Mouse (Mus musculus) urinary bladder, postnatal 25 days (tissue): ENCODE measurements around the gene Mto1.
"Not testable (repeated sequence)": the region's sequence is repeated elsewhere in the genome, so short reads cannot be mapped to it uniquely, and the experiment has no call there.

ENCODE experiments used
- DNase-seq: peaks from one replicate; pipeline ENCODE4 v3.0.0; 2022; ENCODE audit warnings: low spot score

Gene Mto1

DNA sequence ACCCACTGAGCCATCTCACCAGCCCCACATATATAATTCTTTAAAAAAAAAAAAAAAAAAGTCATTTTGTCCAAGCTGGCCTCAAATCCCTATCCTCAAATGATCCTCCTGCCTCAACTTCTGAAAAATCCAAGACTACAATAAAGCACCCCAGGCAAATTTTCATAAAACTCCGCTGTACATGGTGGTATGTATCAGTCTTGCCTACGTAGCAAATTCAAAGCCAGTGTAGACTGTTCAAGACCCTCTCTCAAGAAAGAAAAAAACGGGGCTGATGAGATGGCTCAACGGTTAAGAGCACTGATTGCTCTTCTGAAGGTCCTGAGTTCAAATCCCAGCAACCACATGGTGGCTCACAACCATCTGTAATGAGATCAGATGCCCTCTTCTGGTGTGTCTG, 27.9 kb downstream of the Mto1 start:
- no peak for DNase-seq

GRCm38 (mm10) chr9:78476531-78477020, 28.6 kb downstream of the Mto1 start:
- DNase-seq = peak; percentile 13

GRCm38 (mm10) chr9:78477021-78477551, 29.1 kb downstream of the Mto1 start:
- DNase-seq = no peak

GRCm38 (mm10) chr9:78478009-78478605, 30.1 kb downstream of the Mto1 start:
- not testable (repeated sequence) for DNase-seq

DNA sequence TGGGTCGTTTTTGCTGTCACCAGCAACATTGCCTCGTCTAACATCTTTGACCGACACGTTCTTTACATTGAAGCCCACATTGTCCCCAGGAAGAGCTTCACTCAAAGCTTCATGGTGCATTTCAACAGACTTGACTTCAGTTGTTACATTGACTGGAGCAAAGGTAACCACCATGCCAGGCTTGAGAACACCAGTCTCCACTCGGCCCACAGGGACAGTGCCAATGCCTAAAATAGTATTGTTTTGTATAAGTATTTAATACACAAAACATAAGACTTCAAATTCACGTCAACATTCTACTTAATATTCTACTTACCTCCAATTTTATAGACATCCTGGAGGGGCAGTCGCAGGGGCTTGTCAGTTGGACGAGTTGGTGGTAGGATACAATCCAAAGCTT, 31.3 kb downstream of the Mto1 start:
- DNase-seq = not testable (repeated sequence)

DNA sequence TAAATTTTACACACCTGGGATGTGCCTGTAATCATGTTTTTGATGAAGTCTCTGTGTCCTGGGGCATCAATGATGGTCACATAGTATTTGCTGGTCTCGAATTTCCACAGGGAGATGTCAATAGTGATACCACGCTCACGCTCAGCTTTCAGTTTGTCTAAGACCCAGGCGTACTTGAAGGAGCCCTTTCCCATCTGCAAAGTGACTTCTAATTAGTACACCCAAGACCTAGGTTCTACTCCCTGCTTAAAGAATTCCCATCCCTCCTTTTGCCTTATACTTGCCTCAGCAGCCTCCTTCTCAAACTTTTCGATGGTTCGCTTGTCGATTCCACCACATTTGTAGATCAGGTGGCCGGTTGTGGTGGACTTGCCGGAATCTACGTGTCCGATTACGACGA, 32.2 kb downstream of the Mto1 start:
- DNase-seq = not testable (repeated sequence)

- peak; percentile 62 for DNase-seq
Measured at GRCm38 (mm10) chr9:78480706-78481358, 32.8 kb downstream of the Mto1 start.

DNA sequence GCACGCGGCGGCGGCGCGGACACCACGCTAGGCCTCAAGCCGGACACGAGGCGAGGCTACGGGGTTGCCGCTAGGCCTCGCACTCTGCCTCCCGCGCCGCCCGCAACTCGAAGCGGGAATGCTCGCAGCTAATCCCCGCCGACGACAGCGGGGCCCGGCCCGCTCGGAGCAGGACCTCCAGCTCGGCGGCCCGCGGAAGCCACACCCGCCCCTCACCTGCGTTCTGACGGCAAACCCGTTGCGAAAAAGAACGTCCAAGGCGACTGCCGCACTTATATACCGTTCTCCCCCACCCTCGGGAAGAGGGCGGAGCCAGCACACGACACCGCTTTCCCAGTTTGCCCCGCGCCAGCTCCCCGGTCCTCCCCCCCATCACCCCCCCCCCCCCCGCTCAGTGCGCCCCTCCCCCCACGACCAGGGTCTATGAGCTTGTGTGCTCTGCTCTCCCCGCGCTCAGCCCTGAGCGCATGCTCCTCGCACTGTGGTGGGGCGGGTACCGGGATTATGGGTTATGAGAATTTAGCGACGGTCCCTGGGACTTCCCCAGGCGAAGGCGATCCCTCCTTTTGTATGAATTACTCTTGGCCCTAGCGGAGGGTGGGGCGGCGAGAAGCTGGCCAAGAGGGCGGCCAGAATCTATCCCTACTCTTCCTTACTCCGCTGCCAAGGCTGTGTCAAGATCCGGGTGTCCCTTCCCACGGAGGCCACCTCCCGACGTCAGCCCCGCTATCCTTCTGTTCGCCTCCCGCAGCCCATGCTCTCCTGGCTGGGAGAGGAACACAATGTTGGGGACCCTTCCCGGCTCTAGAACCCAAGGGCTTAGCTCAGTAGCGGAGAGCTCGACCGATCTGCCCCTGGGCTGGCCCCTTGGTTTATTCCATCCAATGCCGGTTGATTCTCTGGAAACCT, 33.7 kb downstream of the Mto1 start:
- peak; percentile 95 for DNase-seq

- no peak for DNase-seq
Measured at GRCm38 (mm10) chr9:78482386-78482785, 34.4 kb downstream of the Mto1 start.

DNA sequence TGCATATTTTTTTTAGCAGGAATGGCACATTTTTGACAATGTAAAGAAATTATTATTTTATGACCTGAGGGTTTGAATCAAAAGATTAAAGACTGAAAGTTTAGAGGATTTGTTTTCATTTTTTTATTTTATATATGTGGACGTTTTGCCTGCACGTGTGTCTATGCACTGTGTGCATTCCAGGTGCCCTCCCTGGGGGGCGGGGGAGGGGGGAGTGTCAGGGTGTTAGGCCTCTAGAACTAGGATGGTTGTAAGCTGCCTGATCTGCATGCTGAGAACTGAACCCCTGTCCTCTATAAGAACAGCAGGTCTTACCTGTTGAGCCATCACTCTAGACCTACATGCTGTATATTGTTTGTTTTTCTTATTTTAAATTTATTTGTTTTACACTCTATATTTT, 36.7 kb downstream of the Mto1 start:
- no peak for DNase-seq

- DNase-seq = not testable (repeated sequence)
Measured at GRCm38 (mm10) chr9:78488021-78488420, 40.0 kb downstream of the Mto1 start.

DNA sequence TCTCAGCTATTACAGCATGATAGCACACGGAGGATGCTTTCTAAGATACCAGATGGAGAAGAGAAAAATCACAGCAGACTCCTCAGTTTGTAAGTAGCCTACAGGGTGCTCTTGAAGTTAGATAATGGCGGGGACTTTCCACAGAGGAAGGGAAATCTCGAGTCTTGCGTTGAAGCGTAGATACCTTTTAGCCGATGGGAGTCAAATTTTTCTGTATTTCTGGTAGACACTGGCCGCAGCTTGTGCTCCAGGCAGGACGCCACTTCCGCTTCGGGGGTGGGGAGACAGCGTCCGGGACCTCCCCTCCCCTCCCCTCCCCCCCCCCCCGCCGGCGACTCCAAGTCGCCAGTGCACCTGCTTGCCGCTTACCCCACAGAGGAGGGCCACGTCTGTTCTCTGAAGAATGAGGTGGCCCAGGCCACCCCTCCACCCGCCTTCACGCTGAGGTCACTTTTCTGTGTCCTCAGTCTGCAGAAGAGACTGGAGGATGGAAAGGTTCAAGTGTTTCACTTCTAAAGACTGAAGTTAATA, 40.9 kb downstream of the Mto1 start, which contains the start of gene Eef1a1:
Gene Eef1a1, minus strand, starts transcription at position 262 of the 531 bp plus-strand sequence.
- peak; percentile 51 for DNase-seq

GRCm38 (mm10) chr9:78491169-78491568, 43.2 kb downstream of the Mto1 start:
- DNase-seq = no peak

DNA sequence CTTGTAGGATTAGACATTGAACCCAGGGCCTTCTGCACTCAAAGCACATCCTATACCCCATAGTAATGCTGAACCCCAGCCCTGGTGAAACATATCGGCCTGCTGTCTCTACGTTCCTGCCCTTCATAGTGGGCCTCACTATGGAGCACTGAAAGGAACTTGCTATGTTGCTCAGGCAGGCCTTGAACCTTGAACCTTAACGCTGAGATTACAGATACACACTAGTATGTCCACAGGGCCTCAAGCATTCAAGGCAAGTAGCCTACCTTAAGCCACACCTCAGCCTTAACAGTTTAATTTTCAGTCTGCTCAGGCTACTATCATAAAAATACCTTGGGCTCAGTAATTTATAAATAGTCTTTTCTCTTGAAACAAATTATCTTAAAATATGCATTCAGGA, 44.2 kb downstream of the Mto1 start:
- no peak for DNase-seq

DNA sequence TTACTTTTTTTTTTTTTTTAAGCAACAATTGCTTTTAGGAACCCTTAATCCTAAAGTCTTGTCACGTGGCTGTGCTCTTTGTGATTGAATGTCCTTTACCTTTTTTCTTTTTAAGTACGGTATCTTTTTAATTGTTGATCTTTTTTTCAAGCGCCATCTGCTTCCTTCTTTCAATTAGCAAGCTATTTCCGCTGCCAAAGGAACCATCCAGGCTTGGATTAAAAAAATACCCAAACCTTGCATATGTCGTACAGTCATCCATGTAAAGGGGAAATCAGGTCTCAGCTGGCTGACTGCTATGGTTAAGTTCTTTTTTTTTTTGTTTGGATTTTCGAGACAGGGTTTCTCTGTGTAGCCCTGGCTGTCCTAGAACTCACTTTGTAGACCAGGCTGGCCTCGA, 45.2 kb downstream of the Mto1 start:
- no peak for DNase-seq

GRCm38 (mm10) chr9:78500386-78500785, 52.4 kb downstream of the Mto1 start:
- no peak for DNase-seq

- DNase-seq = no peak
Measured at GRCm38 (mm10) chr9:78501284-78501683, 53.3 kb downstream of the Mto1 start.

DNA sequence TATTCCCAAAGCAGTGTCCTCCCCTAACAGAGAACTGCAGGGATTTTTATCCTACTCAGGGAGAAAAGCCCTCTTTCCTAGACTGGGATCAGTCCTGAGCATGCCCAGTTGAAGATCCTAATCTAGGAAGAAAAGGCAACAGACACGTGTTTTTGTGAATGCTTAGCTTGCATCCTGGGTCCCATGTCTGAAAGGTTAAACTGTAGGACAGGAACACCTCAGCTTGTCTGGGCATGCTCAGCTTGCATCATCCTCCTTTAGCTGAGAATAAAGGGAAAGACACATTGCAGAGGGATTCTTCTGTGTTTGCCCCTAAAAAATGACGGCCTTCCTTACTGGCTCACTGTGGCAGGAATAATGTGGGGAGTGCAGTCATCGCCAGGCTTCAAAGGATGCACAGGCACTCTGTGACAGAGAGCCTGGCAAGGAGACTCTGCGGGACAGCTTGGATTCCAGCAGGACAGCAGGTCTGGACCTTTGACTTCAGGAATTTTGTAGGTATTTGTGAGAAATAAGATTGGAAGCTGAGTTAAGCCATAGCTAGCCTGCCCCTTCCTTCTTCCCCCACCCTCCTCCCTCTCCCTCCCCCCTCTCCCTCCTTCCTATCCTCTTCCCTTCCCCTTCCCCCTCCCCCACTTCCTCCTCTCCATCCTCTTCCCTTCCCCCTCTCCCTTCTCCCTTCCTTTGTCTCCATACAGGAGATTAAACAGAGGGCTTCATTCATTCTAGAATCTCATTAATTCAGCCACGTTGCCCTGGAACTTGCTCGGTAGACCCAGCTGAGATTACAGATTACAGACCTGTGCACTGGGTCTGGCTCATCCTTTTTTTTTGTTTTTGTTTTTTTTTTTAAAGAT, 55.4 kb downstream of the Mto1 start:
- no peak for DNase-seq

GRCm38 (mm10) chr9:78504133-78504532, 56.1 kb downstream of the Mto1 start:
- DNase-seq = no peak

- no peak for DNase-seq
Measured at GRCm38 (mm10) chr9:78504679-78505078, 56.7 kb downstream of the Mto1 start.

DNA sequence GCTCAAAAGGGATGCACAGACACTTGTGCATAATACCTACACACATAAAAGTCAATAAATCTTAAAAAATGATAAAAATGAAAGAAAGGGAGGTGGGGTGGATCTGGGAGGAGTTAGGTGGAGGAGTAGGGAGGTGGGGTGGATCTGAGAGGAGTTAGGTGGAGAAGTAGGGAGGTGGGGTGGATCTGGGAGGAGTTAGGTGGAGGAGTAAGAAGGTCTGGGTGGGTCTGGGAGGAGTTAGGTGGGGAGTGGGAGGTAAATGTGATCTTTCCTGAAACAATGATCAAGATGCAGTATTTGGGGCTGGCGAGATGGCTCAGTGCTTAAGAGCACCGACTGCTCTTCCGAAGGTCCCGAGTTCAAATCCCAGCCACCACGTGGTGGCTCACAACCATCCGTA, 57.2 kb downstream of the Mto1 start:
- DNase-seq = no peak
